Mouse (Mus musculus) heart, embryonic 10.5 days (tissue): ENCODE measurements around the gene Plscr5. TPM values are rescaled to one million over a fixed set of nuclear protein-coding genes. Genes with fewer than 3 reads are reported as not detected.

Experiments
- DNase-seq: peaks from one replicate; pipeline ENCODE4 v3.0.0-alpha.2; 2017; ENCODE audit warnings: low spot score
- H3K27ac ChIP-seq: fragments of 300-500 bp; sonication (generic); 2 replicates; pipeline ENCODE4 v1.5.1; 2016; ENCODE audit warnings: mild to moderate bottlenecking
- H3K27me3 ChIP-seq: fragments of 300-500 bp; sonication (generic); 2 replicates; pipeline ENCODE4 v1.6.1; 2016; ENCODE audit warnings: mild to moderate bottlenecking; ENCODE audit not compliant: poor library complexity, insufficient read depth, severe bottlenecking
- H3K36me3 ChIP-seq: fragments of 300-500 bp; sonication (generic); 2 replicates; pipeline ENCODE4 v1.6.1; 2016; ENCODE audit warnings: mild to moderate bottlenecking, moderate library complexity
- H3K4me1 ChIP-seq: fragments of 300-500 bp; sonication (generic); 2 replicates; pipeline ENCODE4 v1.6.1; 2016; ENCODE audit warnings: mild to moderate bottlenecking
- H3K4me3 ChIP-seq: fragments of 300-500 bp; sonication (generic); 2 replicates; pipeline ENCODE4 v1.5.1; 2016; ENCODE audit warnings: mild to moderate bottlenecking, moderate library complexity
- H3K9me3 ChIP-seq: fragments of 300-500 bp; sonication (generic); 2 replicates; pipeline ENCODE4 v1.6.1; 2016; ENCODE audit warnings: mild to moderate bottlenecking, moderate library complexity
- WGBS: fragments of 180-500 bp; shearing (Covaris S2); methylation state at CpG from one replicate; pipeline ENCODE4 v1.1.7; 2016; 5-methylcytosine and 5-hydroxymethylcytosine counted together
- polyA plus RNA-seq: library from polyadenylated mRNA; unstranded; fragments of >200 nt; fragmentation: Nextera tagmentation; extraction: Ambion mirVana; gene quantifications from 2 replicates; pipeline ENCODE4 v1.2.1, GENCODE M21; 2016

The Plscr5 gene
- polyA plus RNA-seq, 1 experiment from 2014 or later = not detected

DNA sequence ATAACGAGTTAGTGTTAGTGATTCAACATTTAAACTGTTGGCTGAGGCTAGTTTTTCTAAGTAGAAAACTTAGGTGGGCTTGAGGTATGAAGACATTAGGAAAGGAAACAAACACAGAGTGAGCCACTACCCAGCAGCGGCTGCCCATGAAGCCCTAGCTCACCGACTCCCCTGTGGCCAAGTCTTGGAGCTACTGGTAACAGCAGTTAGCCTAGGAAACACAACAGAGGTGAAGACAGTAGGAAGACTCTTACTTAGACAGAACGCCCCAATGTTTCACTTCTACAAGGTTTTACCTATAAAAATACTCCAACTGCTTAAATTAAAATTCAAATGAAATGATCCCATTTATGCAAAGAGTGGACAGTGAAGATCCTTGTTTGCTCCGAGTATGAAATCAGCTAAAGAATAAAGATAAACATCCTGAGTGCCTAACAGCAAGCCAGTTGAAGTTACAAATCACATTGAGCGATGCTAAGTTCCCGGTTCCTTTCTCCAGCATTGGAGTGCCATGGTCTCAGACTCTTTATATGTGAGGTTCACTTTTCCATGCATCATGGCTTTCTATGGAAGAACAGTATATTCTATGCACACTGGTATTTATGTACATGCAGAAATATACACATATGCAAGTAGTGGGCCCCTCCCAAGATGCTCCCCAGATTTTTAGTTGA lies 56.2 kb downstream of the Plscr5 start:
- no peak overlapping the region for H3K27ac ChIP-seq
- H3K27me3 ChIP-seq = no peaks in the 10 kb centered on the region
- 80% methylated on average over 7 of the region's 7 CpGs for WGBS
- DNase-seq = no peak
- H3K9me3 ChIP-seq = no peaks in the 10 kb centered on the region
- no peaks in the 10 kb centered on the region for H3K36me3 ChIP-seq
- peaks cover 7% of the 10 kb centered on the region for H3K4me1 ChIP-seq
- H3K4me3 ChIP-seq = no peak overlapping the region

DNA sequence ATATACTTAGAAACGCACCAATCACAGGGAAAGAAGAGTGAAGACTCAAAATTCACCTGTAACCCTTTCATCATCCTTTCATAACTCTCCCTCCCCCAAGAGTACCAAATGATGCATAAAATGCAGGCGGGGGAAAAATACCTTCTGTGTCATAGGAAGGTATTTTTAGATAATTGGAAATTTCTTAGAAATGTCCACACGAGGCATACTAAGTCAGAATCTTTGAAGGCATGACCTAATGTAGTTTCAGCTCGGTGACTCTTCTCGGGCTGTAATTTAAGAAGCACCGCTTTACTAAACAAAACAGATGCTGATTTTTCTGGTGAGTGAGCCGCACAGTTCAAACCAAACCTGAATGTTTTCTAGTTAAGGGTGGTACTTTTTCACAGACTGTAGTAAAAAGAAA lies 56.7 kb downstream of the Plscr5 start, which contains the start of gene Plscr1:
Gene Plscr1, plus strand, starts transcription at position 304 of the 406 bp plus-strand sequence.
- 51% methylated on average over 7 of the region's 7 CpGs for WGBS
- DNase-seq = no peak
- Histone ChIP-seq H3K36me3 (no peaks in the 10 kb centered on the region), H3K9me3 (no peaks in the 10 kb centered on the region), H3K27ac (peak within 1 kb of the TSS; percentile 96), H3K27me3 (no peaks in the 10 kb centered on the region), H3K4me1 (peaks cover 7% of the 10 kb centered on the region), H3K4me3 (peak within 1 kb of the TSS; percentile 73)

DNA sequence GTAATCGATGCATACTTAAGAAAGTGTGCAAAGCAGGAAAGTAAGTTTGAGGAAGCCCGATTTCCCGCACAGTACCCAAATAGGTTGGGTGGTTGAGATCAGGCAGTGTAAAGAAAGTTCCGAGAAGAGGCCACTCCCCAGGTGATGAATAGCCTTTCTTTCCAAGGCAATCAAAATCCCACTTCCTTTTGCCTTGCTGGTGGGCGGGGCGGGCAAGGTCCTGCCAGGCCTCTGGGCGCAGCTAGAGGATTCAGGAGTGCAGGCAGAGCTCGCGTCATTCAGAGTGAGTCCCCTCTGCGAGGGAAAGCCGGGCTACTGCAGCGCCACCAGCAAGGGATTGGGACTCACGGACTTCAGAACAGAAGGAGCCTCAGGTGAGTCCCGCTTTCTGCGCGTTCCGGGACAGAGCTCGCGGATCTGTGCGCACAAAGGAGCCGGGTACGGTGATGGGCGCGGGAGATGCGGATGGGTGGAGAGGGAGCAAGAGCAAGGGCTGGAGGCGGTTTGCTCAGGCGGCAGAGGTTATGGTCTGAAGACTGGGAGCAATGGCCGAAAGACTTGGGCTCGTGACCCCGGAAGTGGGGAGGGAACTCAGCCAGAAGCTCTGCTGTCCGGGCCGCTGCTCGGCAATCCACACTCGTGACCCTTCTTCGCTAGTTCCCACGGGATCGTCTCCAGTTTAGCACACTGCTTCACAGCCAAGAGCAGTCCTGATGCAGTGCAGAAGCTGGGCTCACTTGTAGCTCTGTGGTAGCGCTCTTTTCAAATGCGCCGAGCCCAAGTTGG lies 57.4 kb downstream of the Plscr5 start:
- Histone ChIP-seq H3K27me3 (no peaks in the 10 kb centered on the region), H3K4me1 (peaks cover 7% of the 10 kb centered on the region), H3K36me3 (no peaks in the 10 kb centered on the region), H3K4me3 (peak overlapping the region; percentile 73), H3K27ac (peak overlapping the region; percentile 96), H3K9me3 (no peaks in the 10 kb centered on the region)
- DNase-seq = peak; percentile 93
- WGBS = under 1% methylated on average over 40 of the region's 40 CpGs

DNA sequence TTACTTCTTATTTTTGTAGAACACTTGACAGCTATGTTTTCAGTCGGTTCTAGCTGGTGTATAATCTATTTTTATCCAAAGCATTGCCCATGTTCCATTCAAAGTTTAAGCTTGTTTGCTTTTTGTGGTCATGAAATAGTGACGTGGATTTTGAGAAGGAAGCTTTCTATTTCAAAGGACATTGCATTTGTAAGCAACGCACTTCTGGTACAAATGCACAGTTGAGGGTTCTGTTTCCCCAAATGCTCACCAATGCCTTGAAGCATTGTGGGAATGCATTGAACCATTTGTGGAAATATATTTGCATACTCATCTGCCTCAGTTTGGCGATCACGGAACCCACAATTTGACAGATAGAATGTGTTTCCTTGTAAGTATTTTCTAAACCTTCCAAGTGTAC lies 60.0 kb downstream of the Plscr5 start:
- Histone ChIP-seq H3K27me3 (no peaks in the 10 kb centered on the region), H3K27ac (no peak overlapping the region), H3K36me3 (no peaks in the 10 kb centered on the region), H3K9me3 (no peaks in the 10 kb centered on the region), H3K4me1 (peaks cover 7% of the 10 kb centered on the region), H3K4me3 (no peak overlapping the region)
- WGBS = 86% methylated on average over 5 of the region's 5 CpGs
- no peak for DNase-seq

DNA sequence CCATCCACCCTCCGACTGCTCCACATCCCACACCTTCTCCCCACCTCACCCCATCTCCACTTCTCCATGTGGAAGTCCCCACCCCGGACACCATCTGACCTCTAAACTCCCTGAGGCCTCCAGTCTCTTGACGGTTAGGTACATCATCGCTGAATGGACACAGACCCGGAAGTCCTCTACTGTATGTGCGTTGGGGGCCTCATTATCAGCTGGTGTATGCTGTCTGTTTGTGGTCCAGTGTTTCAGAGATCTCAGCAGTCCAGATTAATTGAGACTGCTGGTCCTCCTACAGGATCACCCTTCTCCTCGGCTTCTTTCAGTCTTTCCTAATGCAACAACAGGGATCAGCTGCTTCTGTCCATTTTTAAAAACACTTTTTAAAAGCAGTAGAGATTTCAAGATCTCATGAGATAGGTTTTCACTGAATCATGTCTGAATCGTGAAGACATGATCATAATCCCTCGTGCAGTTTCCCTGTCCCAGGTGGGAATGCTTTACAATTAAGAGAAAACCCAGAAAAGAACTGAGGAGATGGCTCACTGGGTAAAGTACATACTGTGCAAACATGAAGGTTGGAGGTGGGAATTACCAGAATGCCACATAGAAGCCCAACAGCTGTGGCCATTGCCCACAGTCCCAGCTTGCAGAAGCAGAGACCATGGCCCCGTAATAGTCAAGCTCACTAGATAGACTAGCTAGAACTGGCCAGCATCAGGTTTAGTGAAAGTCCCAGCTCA lies 61.0 kb downstream of the Plscr5 start:
- Histone ChIP-seq H3K27me3 (no peaks in the 10 kb centered on the region), H3K36me3 (no peaks in the 10 kb centered on the region), H3K4me3 (no peak overlapping the region), H3K27ac (no peak overlapping the region), H3K9me3 (no peaks in the 10 kb centered on the region), H3K4me1 (peaks cover 7% of the 10 kb centered on the region)
- DNase-seq = no peak
- WGBS = 87% methylated on average over 10 of the region's 10 CpGs

Other genes with a start within 250 kb of the Plscr5 start
- gene Plscr1, start 56.8 kb downstream of the Plscr5 start, polyA plus RNA-seq = 37.8 and 38.7 TPM in 2 replicates
- gene Plscr2, start 82.7 kb downstream of the Plscr5 start, polyA plus RNA-seq = 0.85 and 2.6 TPM in 2 replicates
- not detected in 2 replicates for gene 1700057G04Rik, start 116.4 kb downstream of the Plscr5 start, polyA plus RNA-seq